Mouse (Mus musculus) urinary bladder, postnatal 36 days (tissue): ENCODE data around the gene Vmn1r94.
"Not testable (repeated sequence)": the region's sequence is repeated elsewhere in the genome, so short reads cannot be mapped to it uniquely, and the experiment has no call there.

ENCODE experiments used
- DNase-seq, 2 experiments: peaks; one replicate each; pipeline ENCODE4 v3.0.0; 2022; ENCODE audit warnings: low spot score in 2 of 2, mixed read lengths in 1 of 2

The Vmn1r94 gene

GRCm38 (mm10) chr7:20168277-20168676 is at the start of gene Vmn1r94:
Vmn1r94 (minus strand) TSS chr7:20168377.
- DNase-seq, result not testable (repeated sequence)

GRCm38 (mm10) chr7:20205507-20205906 is 37.3 kb upstream of the Vmn1r94 start, which contains the start of gene Gm6164:
Gm6164 (minus strand) TSS chr7:20205607.
- DNase-seq, result not testable (repeated sequence)

DNA sequence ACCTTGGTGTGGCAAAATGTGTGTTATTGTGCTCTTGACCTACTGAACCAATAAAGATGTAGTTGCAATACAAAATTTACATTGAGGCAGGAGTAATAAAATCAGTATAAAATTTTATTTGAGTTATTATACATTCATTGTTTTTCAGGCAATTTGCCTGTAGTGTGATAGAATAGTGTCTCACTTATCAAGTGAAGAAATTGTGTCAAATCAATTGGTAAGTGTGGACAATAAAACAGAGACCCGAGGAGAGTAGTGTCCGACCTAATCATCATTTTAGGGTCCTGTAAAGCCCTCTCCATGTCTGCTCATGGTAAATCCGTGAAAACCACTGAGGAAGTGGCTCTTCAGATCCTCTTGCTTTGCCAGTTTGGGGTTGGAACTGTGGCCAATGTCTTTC is 25.2 kb upstream of the Vmn1r94 start, which contains the start of gene Vmn1r95:
TSS of gene Vmn1r95 (plus strand) at position 301 of the 400 bp plus-strand sequence.
- not testable (repeated sequence) for DNase-seq

GRCm38 (mm10) chr7:20138988-20139387 is 29.2 kb downstream of the Vmn1r94 start, which contains the start of gene Vmn1r93:
Vmn1r93 (minus strand) TSS chr7:20139088.
- DNase-seq, result not testable (repeated sequence)

GRCm38 (mm10) chr7:20122479-20122878 is 45.7 kb downstream of the Vmn1r94 start, which contains the start of gene Gm16442:
Gm16442 (minus strand) TSS chr7:20122579.
- not testable (repeated sequence) for DNase-seq
